13 mouse cellular contexts compared by ENCODE assay signal in the genomic region with DNA sequence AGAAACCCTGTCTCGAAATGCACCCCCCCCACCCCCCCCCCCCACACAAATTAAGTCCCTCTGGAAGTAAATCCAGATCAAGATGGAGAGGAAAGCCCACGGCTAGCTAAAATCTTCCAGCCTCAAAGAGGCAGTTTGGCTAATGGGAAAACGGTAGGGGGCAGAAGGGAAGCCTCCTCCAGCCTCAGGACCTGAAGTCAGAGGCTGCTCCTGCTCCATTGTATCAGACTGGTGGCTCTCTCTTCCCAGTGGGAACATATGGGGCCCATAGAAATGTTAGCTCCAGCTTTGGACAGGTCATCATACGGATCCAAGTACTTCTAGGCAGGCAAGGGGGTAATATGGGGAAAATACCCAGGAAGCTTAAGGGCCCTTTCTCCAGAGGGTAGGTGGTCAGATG. TPM values are rescaled to one million over a fixed set of nuclear protein-coding genes. Genes with fewer than 3 reads are reported as not detected.
DNase-seq lines count a peak whose midpoint lies in the region; ATAC-seq and TF ChIP-seq lines count a peak whose summit lies in the region.
"Had no signal": no experiment of that assay in that cellular context is flagged by ENCODE, and none has a peak within 500 bp of the region (broad histone marks: within the 10 kb centered on the region; RNA-seq: fewer than 3 reads in every experiment).

No protein-coding gene starts in this region.

- peak overlapping the region; percentile 91 for H3K9ac ChIP-seq in liver, embryonic 12.5 days
- H3K9ac ChIP-seq: embryonic facial prominence, embryonic 13.5 days; neural tube, embryonic 15.5 days had no signal

- TF ChIP-seq CTCF in gastrocnemius, adult 2 months (IDR thresholded peaks at IDR 0.05) = no peak
- no peak for TF ChIP-seq CTCF in lung, adult 2 months (IDR thresholded peaks at IDR 0.05; ENCODE audit: insufficient read depth, low read length)

- 47% methylated on average over 4 of the region's 4 CpGs for WGBS in lung, adult 2 months
- 70% methylated on average over 4 of the region's 4 CpGs for WGBS in liver, embryonic 12.5 days (ENCODE audit: insufficient replicate concordance)

- H3K9me3 ChIP-seq in liver, embryonic 12.5 days (replicated peaks) = no peaks in the 10 kb centered on the region
- H3K9me3 ChIP-seq: embryonic facial prominence, embryonic 13.5 days; neural tube, embryonic 15.5 days had no signal

- peaks cover 17% of the 10 kb centered on the region for H3K4me1 ChIP-seq in lung, adult 2 months (ENCODE audit: control insufficient read depth, insufficient read depth, low read length)
- peaks cover 92% of the 10 kb centered on the region for H3K4me1 ChIP-seq in liver, embryonic 12.5 days

- H3K36me3 ChIP-seq in liver, embryonic 12.5 days = peaks cover 89% of the 10 kb centered on the region

- intact Hi-C loops in gastrocnemius, adult 2 months (cut with DNase I) = loop anchor here (2.0 to 5.0 kb wide), 3 partner anchors 51 to 155 kb away; a partner anchor contains a TSS

- no peak for ATAC-seq in liver, embryonic 12.5 days
- no peak for ATAC-seq in granulocyte monocyte progenitor cell, adult 5-6 weeks (replicated peaks; ENCODE audit: poor library complexity, severe bottlenecking)
- ATAC-seq: forebrain, embryonic 16.5 days had no signal

- H3K4me3 ChIP-seq in gastrocnemius, adult 2 months = no peak overlapping the region
- peak overlapping the region; percentile 70 for H3K4me3 ChIP-seq in lung, adult 2 months (replicated peaks; ENCODE audit: extremely low read depth, low read depth, low read length)
- H3K4me3 ChIP-seq in liver, embryonic 12.5 days = peak overlapping the region; percentile 89
- H3K4me3 ChIP-seq: embryonic facial prominence, embryonic 13.5 days; neural tube, embryonic 15.5 days had no signal

- no peaks in the 10 kb centered on the region for H3K27me3 ChIP-seq in liver, embryonic 12.5 days (replicated peaks)
- H3K27me3 ChIP-seq: embryonic facial prominence, embryonic 13.5 days; neural tube, embryonic 15.5 days had no signal

- no peak for DNase-seq in gastrocnemius, adult 2 months
- DNase-seq in gastrocnemius, adult 8-10 months (ENCODE audit: low spot score in 2 of 2) = no peak
- DNase-seq in lung, adult 2 months = no peak
- DNase-seq in lung, postnatal 36 days = no peak
- peak; percentile 35 for DNase-seq in ES-CJ7 (ENCODE audit: low read depth, low spot score)
- DNase-seq: B cell, adult 2 months; kidney, adult 8-10 months; thymus, postnatal 36 days had no signal

- H3K27ac ChIP-seq in gastrocnemius, adult 2 months = peak overlapping the region; percentile 55
- peak overlapping the region; percentile 98 for H3K27ac ChIP-seq in liver, embryonic 12.5 days
- H3K27ac ChIP-seq: embryonic facial prominence, embryonic 13.5 days had no signal

- H3K4me2 ChIP-seq in liver, embryonic 12.5 days = peak overlapping the region; percentile 75
- H3K4me2 ChIP-seq: embryonic facial prominence, embryonic 13.5 days; neural tube, embryonic 15.5 days had no signal

- TF ChIP-seq POLR2A in lung, adult 2 months (IDR thresholded peaks at IDR 0.05; ENCODE audit: borderline replicate concordance, extremely low read depth, low read depth, low read length) = no peak

RNA-seq across cellular contexts. Expression of a gene that starts 25.4 kb away (rescaled TPM):
- 10 to 100 TPM; 29.4 to 40.8 TPM for total RNA-seq in gastrocnemius, adult 2 months (2021)
- total RNA-seq in gastrocnemius, adult 8-10 months (2022) = 10 to 100 TPM; 38.8 to 60.0 (median 49.4) TPM
- 135 and 154 TPM in 2 replicates for polyA plus RNA-seq in lung, adult 2 months (2012; rRNA removed)
- polyA plus RNA-seq in liver, embryonic 12.5 days (2016; fragmentation: Nextera tagmentation; extraction: Ambion mirVana) = 342 and 350 TPM in 2 replicates
- total RNA-seq in granulocyte monocyte progenitor cell, adult 5-6 weeks (2014; fragmentation: Nextera tagmentation) = 1.5 and 6.2 TPM in 2 replicates
- 3.7 and 4.2 TPM in 2 replicates for total RNA-seq in granulocyte monocyte progenitor cell, adult 5-6 weeks (2017)

RNA-seq across cellular contexts. Expression of a gene that starts 49.7 kb away (rescaled TPM):
- total RNA-seq in gastrocnemius, adult 2 months (2021) = under 1 TPM; 0.38 to 0.98 TPM
- under 1 TPM; 0.45 to 0.94 (median 0.52) TPM for total RNA-seq in gastrocnemius, adult 8-10 months (2022)
- 9.6 and 10.4 TPM in 2 replicates for polyA plus RNA-seq in lung, adult 2 months (2012; rRNA removed)
- 1.3 and 1.7 TPM in 2 replicates for polyA plus RNA-seq in liver, embryonic 12.5 days (2016; fragmentation: Nextera tagmentation; extraction: Ambion mirVana)
- 37.2 and 40.4 TPM in 2 replicates for total RNA-seq in granulocyte monocyte progenitor cell, adult 5-6 weeks (2014; fragmentation: Nextera tagmentation)
- total RNA-seq in granulocyte monocyte progenitor cell, adult 5-6 weeks (2017) = 19.3 and 21.7 TPM in 2 replicates

RNA-seq across cellular contexts. Expression of a gene that starts 51.7 kb away (rescaled TPM):
- total RNA-seq in gastrocnemius, adult 2 months (2021) = 10 to 100 TPM in 1 of 2 experiments, 1 to 10 TPM in 1; 9.7 to 11.1 TPM
- 10 to 100 TPM in 1 of 4 experiments, 1 to 10 TPM in 3; 7.7 to 11.2 (median 8.5) TPM for total RNA-seq in gastrocnemius, adult 8-10 months (2022)
- polyA plus RNA-seq in lung, adult 2 months (2012; rRNA removed) = 14.9 and 17.7 TPM in 2 replicates
- 5.8 and 6.6 TPM in 2 replicates for polyA plus RNA-seq in liver, embryonic 12.5 days (2016; fragmentation: Nextera tagmentation; extraction: Ambion mirVana)
- 16.4 and 19.2 TPM in 2 replicates for total RNA-seq in granulocyte monocyte progenitor cell, adult 5-6 weeks (2014; fragmentation: Nextera tagmentation)
- 18.1 and 43.1 TPM in 2 replicates for total RNA-seq in granulocyte monocyte progenitor cell, adult 5-6 weeks (2017)

Comparison
In these comparisons a context has a peak if more than half of its experiments do, and no peak if none do; other contexts are left out.
1. RNA of a gene that starts 25.4 kb away (total RNA-seq): 38.8 to 60.0 TPM in gastrocnemius, adult 8-10 months and 29.4 to 40.8 TPM in gastrocnemius, adult 2 months; 1.5 to 6.2 TPM in granulocyte monocyte progenitor cell, adult 5-6 weeks; every median in the first group is over 4 times any median in the second.
2. RNA of a gene that starts 49.7 kb away (total RNA-seq): 19.3 to 40.4 TPM in granulocyte monocyte progenitor cell, adult 5-6 weeks; 0.38 to 0.98 TPM in gastrocnemius, adult 2 months and 0.45 to 0.94 TPM in gastrocnemius, adult 8-10 months; every median in the first group is over 10 times any median in the second.